Mouse (Mus musculus): ENCODE measurements around the gene Sdk1.

- TF ChIP-seq GATA1 (IDR thresholded peaks at IDR 0.05; ENCODE audit: borderline replicate concordance, low read length) (no peak), FLI1 (IDR thresholded peaks at IDR 0.05; ENCODE audit: low read length) (no peak)
Observed at GRCm38 (mm10) chr5:141793926-141794325, 552.6 kb downstream of the Sdk1 start.

All from megakaryocyte, embryonic 14.5 days (primary cell).